In genomic region chr7:99401373-99401772, GRCm38 (mm10) we compare ENCODE assay signal across 12 mouse cellular contexts. TPM values are rescaled to one million over a fixed set of nuclear protein-coding genes. Genes with fewer than 3 reads are reported as not detected.
A peak's percentile ranks its signal among the peaks of the same experiment; 100 is the strongest.
DNase-seq lines count a peak whose midpoint lies in the region; ATAC-seq and TF ChIP-seq lines count a peak whose summit lies in the region.
"Had no signal": no experiment of that assay in that cellular context is flagged by ENCODE, and none has a peak within 500 bp of the region (broad histone marks: within the 10 kb centered on the region; RNA-seq: fewer than 3 reads in every experiment).

No protein-coding gene starts in this region.

- no peak for TF ChIP-seq CTCF in kidney, postnatal 0 days (IDR thresholded peaks at IDR 0.05; ENCODE audit: low read depth)
- TF ChIP-seq CTCF in kidney, adult 2 months (conservative IDR thresholded peaks at IDR 0.05; ENCODE audit: insufficient read depth, insufficient read length, low read depth, low read length), result no peak
- no peak for TF ChIP-seq CTCF in bone marrow macrophage, adult 2 months (IDR thresholded peaks at IDR 0.05; ENCODE audit: low read depth, low read length)

- no peak overlapping the region for H3K27ac ChIP-seq in kidney, postnatal 0 days
- no peak overlapping the region for H3K27ac ChIP-seq in kidney, adult 2 months (ENCODE audit: insufficient read depth, low read depth, low read length)
- H3K27ac ChIP-seq in bone marrow macrophage, adult 2 months (ENCODE audit: insufficient read depth, low read depth, low read length), result peak overlapping the region; percentile 82
- H3K27ac ChIP-seq in embryonic facial prominence, embryonic 11.5 days (replicated peaks; ENCODE audit: low read depth, low read length), result no peak overlapping the region
- H3K27ac ChIP-seq: embryonic facial prominence, embryonic 13.5 days had no signal

- 61% methylated on average over 8 of the region's 8 CpGs for WGBS in kidney, postnatal 0 days
- 75% methylated on average over 8 of the region's 8 CpGs for WGBS in kidney, adult 2 months
- WGBS in embryonic facial prominence, embryonic 11.5 days, result 50% methylated on average over 8 of the region's 8 CpGs

- H3K27me3 ChIP-seq in kidney, postnatal 0 days (ENCODE audit: insufficient read depth, low read length), result no peaks in the 10 kb centered on the region
- no peaks in the 10 kb centered on the region for H3K27me3 ChIP-seq in kidney, adult 2 months (replicated peaks; ENCODE audit: control insufficient read depth, insufficient read depth, low read length)
- H3K27me3 ChIP-seq in embryonic facial prominence, embryonic 11.5 days (ENCODE audit: control insufficient read depth, insufficient read depth, low read length), result no peaks in the 10 kb centered on the region
- H3K27me3 ChIP-seq: embryonic facial prominence, embryonic 13.5 days had no signal

- DNase-seq in kidney, postnatal 0 days (ENCODE audit: low spot score), result peak; percentile 33
- no peak for DNase-seq in kidney, adult 2 months
- peak; percentile 47 for DNase-seq in embryonic facial prominence, embryonic 11.5 days (ENCODE audit: low spot score)
- peak; percentile 47 for DNase-seq in lung, postnatal 10 days
- no peak for DNase-seq in adrenal gland, adult 8-10 months
- no peak for DNase-seq in MN1 (ENCODE audit: low spot score)
- DNase-seq: kidney, postnatal 36 days; right cerebral cortex, postnatal 25 days; thymus, adult 18-20 months had no signal

- no peak for TF ChIP-seq POLR2A in kidney, adult 2 months (IDR thresholded peaks at IDR 0.05; ENCODE audit: low read depth, low read length)
- no peak for TF ChIP-seq POLR2A in bone marrow macrophage, adult 2 months (IDR thresholded peaks at IDR 0.05; ENCODE audit: borderline replicate concordance, low read depth, low read length)

- H3K9ac ChIP-seq in kidney, postnatal 0 days (ENCODE audit: low read depth, low read length), result no peak overlapping the region
- no peak overlapping the region for H3K9ac ChIP-seq in embryonic facial prominence, embryonic 11.5 days (replicated peaks; ENCODE audit: low read length)
- H3K9ac ChIP-seq: embryonic facial prominence, embryonic 13.5 days had no signal

- H3K9me3 ChIP-seq in kidney, postnatal 0 days (replicated peaks; ENCODE audit: low read length), result no peaks in the 10 kb centered on the region
- no peaks in the 10 kb centered on the region for H3K9me3 ChIP-seq in embryonic facial prominence, embryonic 11.5 days (replicated peaks; ENCODE audit: control insufficient read depth, low read length)
- H3K9me3 ChIP-seq: embryonic facial prominence, embryonic 13.5 days had no signal

- H3K4me2 ChIP-seq in kidney, postnatal 0 days (ENCODE audit: low read length), result no peak overlapping the region
- no peak overlapping the region for H3K4me2 ChIP-seq in embryonic facial prominence, embryonic 11.5 days (ENCODE audit: low read depth, low read length)
- H3K4me2 ChIP-seq: embryonic facial prominence, embryonic 13.5 days had no signal

- H3K36me3 ChIP-seq in kidney, postnatal 0 days (ENCODE audit: insufficient read depth, low read length), result no peaks in the 10 kb centered on the region
- no peaks in the 10 kb centered on the region for H3K36me3 ChIP-seq in kidney, adult 2 months (ENCODE audit: control insufficient read depth, insufficient read depth, low read length)
- H3K36me3 ChIP-seq in embryonic facial prominence, embryonic 11.5 days (replicated peaks; ENCODE audit: control insufficient read depth, insufficient read depth, low read depth, low read length), result no peaks in the 10 kb centered on the region
- H3K36me3 ChIP-seq: embryonic facial prominence, embryonic 13.5 days had no signal

- ATAC-seq in kidney, postnatal 0 days (replicated peaks; ENCODE audit: low FRiP score, low read depth), result 0 out of 2 replicates have a peak, but pooled peaks have one; percentile 15
- ATAC-seq in embryonic facial prominence, embryonic 11.5 days (replicated peaks; ENCODE audit: insufficient number of reproducible peaks, low FRiP score, low TSS enrichment, low read depth), result no peak

- no peak overlapping the region for H3K4me3 ChIP-seq in kidney, postnatal 0 days (replicated peaks; ENCODE audit: low read depth, low read length)
- no peak overlapping the region for H3K4me3 ChIP-seq in kidney, adult 2 months (ENCODE audit: insufficient read depth, low read depth, low read length)
- H3K4me3 ChIP-seq in bone marrow macrophage, adult 2 months (ENCODE audit: insufficient read depth, low read length), result peak overlapping the region; percentile 43
- H3K4me3 ChIP-seq in embryonic facial prominence, embryonic 11.5 days (ENCODE audit: low read depth, low read length), result no peak overlapping the region
- H3K4me3 ChIP-seq: embryonic facial prominence, embryonic 13.5 days had no signal

- 0 out of 2 replicates have a peak, but pooled peaks cover 3% of the 10 kb centered on the region for H3K4me1 ChIP-seq in kidney, postnatal 0 days (replicated peaks; ENCODE audit: insufficient read depth, low read length)
- H3K4me1 ChIP-seq in kidney, adult 2 months (ENCODE audit: control insufficient read depth, insufficient read depth, low read length), result no peaks in the 10 kb centered on the region
- H3K4me1 ChIP-seq in bone marrow macrophage, adult 2 months (ENCODE audit: control insufficient read depth, insufficient read depth, low read length), result peaks cover 41% of the 10 kb centered on the region
- H3K4me1 ChIP-seq in embryonic facial prominence, embryonic 11.5 days (ENCODE audit: control insufficient read depth, insufficient read depth, low read length), result peaks cover 6% of the 10 kb centered on the region

RNA-seq across cellular contexts. Expression of gene Gdpd5, which starts 20.2 kb away (rescaled TPM):
- polyA plus RNA-seq in kidney, postnatal 0 days (2015; fragmentation: Nextera tagmentation; extraction: Ambion mirVana), result 11.8 and 13.5 TPM in 2 replicates
- 10.4 and 11.5 TPM in 2 replicates for polyA plus RNA-seq in kidney, adult 2 months (2012; rRNA removed)
- 11.1 and 13.8 TPM in 2 replicates for polyA plus RNA-seq in bone marrow macrophage, adult 2 months (2012; ENCODE audit: insufficient read depth, insufficient read length, missing spikeins)
- polyA plus RNA-seq in embryonic facial prominence, embryonic 11.5 days (2014; fragmentation: Nextera tagmentation; extraction: Ambion mirVana), result 10.2 and 13.2 TPM in 2 replicates
- 10 to 100 TPM in 3 of 4 experiments, 1 to 10 TPM in 1; 9.2 to 16.4 (median 13.9) TPM for total RNA-seq in adrenal gland, adult 8-10 months (2022)

RNA-seq across cellular contexts. Expression of gene Serpinh1, which starts 48.3 kb away (rescaled TPM):
- polyA plus RNA-seq in kidney, postnatal 0 days (2015; fragmentation: Nextera tagmentation; extraction: Ambion mirVana), result 819 and 983 TPM in 2 replicates
- polyA plus RNA-seq in kidney, adult 2 months (2012; rRNA removed), result 127 and 150 TPM in 2 replicates
- polyA plus RNA-seq in bone marrow macrophage, adult 2 months (2012; ENCODE audit: insufficient read depth, insufficient read length, missing spikeins), result 7.2 and 8.5 TPM in 2 replicates
- polyA plus RNA-seq in embryonic facial prominence, embryonic 11.5 days (2014; fragmentation: Nextera tagmentation; extraction: Ambion mirVana), result 373 and 399 TPM in 2 replicates
- total RNA-seq in adrenal gland, adult 8-10 months (2022), result 100 to 1,000 TPM; 127 to 266 (median 171) TPM
- total RNA-seq: MEL had no signal

Comparison
In these comparisons a context has a peak if more than half of its experiments do, and no peak if none do; other contexts are left out.
1. DNase-seq: peak in kidney, postnatal 0 days (single experiment), embryonic facial prominence, embryonic 11.5 days (single experiment) and lung, postnatal 10 days (single experiment); none in kidney, adult 2 months (single experiment), adrenal gland, adult 8-10 months (single experiment) and MN1 (single experiment).
2. RNA of gene Serpinh1, which starts 48.3 kb away (polyA plus RNA-seq): 819 to 983 TPM in kidney, postnatal 0 days, 373 to 399 TPM in embryonic facial prominence, embryonic 11.5 days and 127 to 150 TPM in kidney, adult 2 months; 7.2 to 8.5 TPM in bone marrow macrophage, adult 2 months; every median in the first group is over 10 times any median in the second.